Mouse (Mus musculus) forebrain, embryonic 14.5 days (tissue): ENCODE results near the gene Ccdc182. TPM values are rescaled to one million over a fixed set of nuclear protein-coding genes. Genes with fewer than 3 reads are reported as not detected.

Experiments used
- ATAC-seq: fragments of 200-750 bp; cut with Nextera tagmentation; 2 replicates; pipeline ENCODE4 v1.8.0; 2017; ENCODE audit warnings: mild to moderate bottlenecking, moderate library complexity
- DNase-seq: peaks from one replicate; pipeline ENCODE4 v3.0.0-alpha.2; 2015; ENCODE audit warnings: low spot score
- H3K27ac ChIP-seq: fragments of 300-500 bp; sonication (generic); 2 replicates; pipeline ENCODE4 v1.5.1; 2014; ENCODE audit warnings: low read depth, mild to moderate bottlenecking, control low read depth, low read length, moderate library complexity
- H3K27me3 ChIP-seq: fragments of 300-500 bp; sonication (generic); replicated peaks from 2 replicates; pipeline ENCODE4 v1.6.1; 2014; ENCODE audit warnings: low read length, control low read depth, mixed read lengths; ENCODE audit not compliant: control insufficient read depth, insufficient read depth
- H3K36me3 ChIP-seq: fragments of 300-500 bp; sonication (generic); 2 replicates; pipeline ENCODE4 v1.6.1; 2014; ENCODE audit warnings: low read length, control low read depth; ENCODE audit not compliant: control insufficient read depth, insufficient read depth
- H3K4me1 ChIP-seq: fragments of 300-500 bp; sonication (generic); 2 replicates; pipeline ENCODE4 v1.6.1; 2014; ENCODE audit warnings: antibody characterized with exemption, low read length, control low read depth; ENCODE audit not compliant: control insufficient read depth, insufficient read depth
- H3K4me2 ChIP-seq: fragments of 300-500 bp; sonication (generic); 2 replicates; pipeline ENCODE4 v1.6.1; 2014; ENCODE audit warnings: mild to moderate bottlenecking, control low read depth, low read length
- H3K4me3 ChIP-seq: fragments of 300-500 bp; sonication (generic); 2 replicates; pipeline ENCODE4 v1.5.1; 2014; ENCODE audit warnings: low read depth, low read length, control low read depth
- H3K9ac ChIP-seq: fragments of 300-500 bp; sonication (generic); 2 replicates; pipeline ENCODE4 v1.6.1; 2014; ENCODE audit warnings: mild to moderate bottlenecking, low read length, control low read depth, moderate library complexity
- H3K9me3 ChIP-seq: fragments of 300-500 bp; sonication (generic); replicated peaks from 2 replicates; pipeline ENCODE4 v1.6.1; 2016; ENCODE audit warnings: low read length, control low read depth, mixed read lengths; ENCODE audit not compliant: control insufficient read depth
- WGBS: fragments of 180-500 bp; shearing (Covaris S2); extraction: QIAGEN DNeasy Blood & Tissue Kit; methylation state at CpG from one replicate; pipeline ENCODE4 v1.1.7; 2014; 5-methylcytosine and 5-hydroxymethylcytosine counted together
- polyA plus RNA-seq: library from polyadenylated mRNA; unstranded; fragments of >200 nt; fragmentation: Nextera tagmentation; extraction: Ambion mirVana; gene quantifications from 2 replicates; pipeline ENCODE4 v1.2.1, GENCODE M21; 2014

Gene Ccdc182
- polyA plus RNA-seq, 1 experiment from 2014 or later, result 0.24 TPM

- Histone ChIP-seq H3K4me1 (peaks cover 44% of the 10 kb centered on the region), H3K9ac (no peak overlapping the region), H3K36me3 (no peaks in the 10 kb centered on the region), H3K9me3 (no peaks in the 10 kb centered on the region), H3K27ac (peak overlapping the region; percentile 88), H3K4me3 (no peak overlapping the region), H3K4me2 (no peak overlapping the region), H3K27me3 (no peaks in the 10 kb centered on the region)
- DNase-seq (peak; percentile 93), ATAC-seq (peak; percentile 63)
- WGBS, result 11% methylated on average over 19 of the region's 19 CpGs
Observed at GRCm38 (mm10) chr11:88276534-88277308, 17.1 kb upstream of the Ccdc182 start.

GRCm38 (mm10) chr11:88279006-88279405 lies 14.9 kb upstream of the Ccdc182 start:
- H3K4me3 ChIP-seq, result no peak overlapping the region
- H3K4me1 ChIP-seq, result peaks cover 42% of the 10 kb centered on the region
- H3K36me3 ChIP-seq, result no peaks in the 10 kb centered on the region
- H3K9ac ChIP-seq, result no peak overlapping the region
- H3K4me2 ChIP-seq, result no peak overlapping the region
- no peak for DNase-seq
- ATAC-seq, result no peak
- no peak overlapping the region for H3K27ac ChIP-seq
- H3K9me3 ChIP-seq, result no peaks in the 10 kb centered on the region
- H3K27me3 ChIP-seq, result no peaks in the 10 kb centered on the region
- 50% methylated on average over 4 of the region's 4 CpGs for WGBS

- Histone ChIP-seq H3K4me2 (no peak overlapping the region), H3K4me1 (peaks cover 27% of the 10 kb centered on the region), H3K27ac (no peak overlapping the region), H3K36me3 (no peaks in the 10 kb centered on the region), H3K4me3 (no peak overlapping the region), H3K27me3 (no peaks in the 10 kb centered on the region), H3K9ac (no peak overlapping the region), H3K9me3 (no peaks in the 10 kb centered on the region)
- WGBS, result 26% methylated on average over 8 of the region's 8 CpGs
- ATAC-seq, result 0 out of 2 replicates have a peak, but pooled peaks have one; percentile 27
- DNase-seq, result peak; percentile 59
Observed at GRCm38 (mm10) chr11:88280426-88280836, 13.4 kb upstream of the Ccdc182 start.

GRCm38 (mm10) chr11:88281428-88282119 lies 12.3 kb upstream of the Ccdc182 start:
- ATAC-seq (no peak), DNase-seq (peak; percentile 80)
- Histone ChIP-seq H3K4me2 (no peak overlapping the region), H3K27ac (no peak overlapping the region), H3K36me3 (no peaks in the 10 kb centered on the region), H3K27me3 (no peaks in the 10 kb centered on the region), H3K4me1 (peaks cover 16% of the 10 kb centered on the region), H3K9me3 (no peaks in the 10 kb centered on the region), H3K9ac (no peak overlapping the region), H3K4me3 (no peak overlapping the region)
- WGBS, result 61% methylated on average over 8 of the region's 8 CpGs

- Histone ChIP-seq H3K9me3 (no peaks in the 10 kb centered on the region), H3K4me1 (peaks cover 7% of the 10 kb centered on the region; the same call in 1 of the 2 replicates), H3K4me3 (no peak overlapping the region), H3K36me3 (no peaks in the 10 kb centered on the region), H3K27me3 (no peaks in the 10 kb centered on the region), H3K27ac (no peak overlapping the region), H3K4me2 (no peak overlapping the region), H3K9ac (no peak overlapping the region)
- no peak for ATAC-seq
- WGBS, result 98% methylated on average over 2 of the region's 2 CpGs
- no peak for DNase-seq
Observed at GRCm38 (mm10) chr11:88282516-88282915, 11.3 kb upstream of the Ccdc182 start.

- H3K9me3 ChIP-seq, result no peaks in the 10 kb centered on the region
- no peak for ATAC-seq
- H3K36me3 ChIP-seq, result no peaks in the 10 kb centered on the region
- no peak overlapping the region for H3K4me3 ChIP-seq
- 69% methylated on average over 8 of the region's 8 CpGs for WGBS
- peaks cover 13% of the 10 kb centered on the region for H3K4me1 ChIP-seq
- H3K27me3 ChIP-seq, result no peaks in the 10 kb centered on the region
- no peak overlapping the region for H3K9ac ChIP-seq
- no peak overlapping the region for H3K27ac ChIP-seq
- no peak overlapping the region for H3K4me2 ChIP-seq
- no peak for DNase-seq
Observed at GRCm38 (mm10) chr11:88286019-88286418, 7.8 kb upstream of the Ccdc182 start.

GRCm38 (mm10) chr11:88288400-88288799 lies 5.5 kb upstream of the Ccdc182 start:
- ATAC-seq (peak; percentile 82), DNase-seq (peak; percentile 81)
- H3K9me3 ChIP-seq, result no peaks in the 10 kb centered on the region
- no peak overlapping the region for H3K4me3 ChIP-seq
- H3K27me3 ChIP-seq, result no peaks in the 10 kb centered on the region
- no peak overlapping the region for H3K9ac ChIP-seq
- H3K36me3 ChIP-seq, result no peaks in the 10 kb centered on the region
- H3K4me1 ChIP-seq, result peaks cover 15% of the 10 kb centered on the region
- no peak overlapping the region for H3K4me2 ChIP-seq
- 22% methylated on average over 11 of the region's 11 CpGs for WGBS
- H3K27ac ChIP-seq, result peak overlapping the region; percentile 53; the same call in 1 of the 2 replicates

GRCm38 (mm10) chr11:88288805-88289340 lies 5.0 kb upstream of the Ccdc182 start:
- peak; percentile 62 for ATAC-seq
- WGBS, result 46% methylated on average over 12 of the region's 12 CpGs
- Histone ChIP-seq H3K4me3 (no peak overlapping the region), H3K27ac (peak overlapping the region; percentile 53; the same call in 1 of the 2 replicates), H3K36me3 (no peaks in the 10 kb centered on the region), H3K4me2 (no peak overlapping the region), H3K9me3 (no peaks in the 10 kb centered on the region), H3K4me1 (peaks cover 15% of the 10 kb centered on the region), H3K27me3 (no peaks in the 10 kb centered on the region), H3K9ac (no peak overlapping the region)
- DNase-seq, result peak; percentile 62
